Mouse (Mus musculus): Measurements from ENCODE around the gene Ikbke. TPM values are rescaled to one million over a fixed set of nuclear protein-coding genes. Genes with fewer than 3 reads are reported as not detected.

The Ikbke gene
- polyA plus RNA-seq, 2 experiments, result 4.2 to 13.4 TPM

DNA sequence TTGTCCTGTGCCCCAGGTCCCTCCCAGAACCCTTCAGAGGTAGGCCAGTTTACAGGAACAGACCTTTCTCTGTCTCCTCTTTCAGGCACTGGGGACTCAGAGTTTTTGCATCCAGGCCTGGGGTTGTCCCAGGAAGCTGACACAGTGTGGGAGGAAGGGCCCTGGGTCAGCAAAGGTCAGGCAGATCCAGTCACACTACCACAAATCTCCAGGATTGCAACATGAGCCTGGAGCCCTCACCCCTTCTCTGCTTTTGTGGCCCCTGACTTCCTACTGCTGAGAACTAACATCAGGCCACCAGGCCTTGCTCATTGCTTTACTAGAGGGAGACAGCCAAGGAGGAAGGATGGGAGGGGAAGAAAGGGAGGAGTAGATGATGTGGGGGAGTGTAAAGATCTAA is 2.6 kb downstream of the Ikbke start:
- H3K9me3 ChIP-seq (ENCODE audit: control insufficient read depth, low read length), result no peaks in the 10 kb centered on the region
- no peak for DNase-seq (ENCODE audit: low spot score)
- H3K9ac ChIP-seq (ENCODE audit: low read depth, low read length, severe bottlenecking), result no peak overlapping the region
- peaks cover 8% of the 10 kb centered on the region; the same call in 1 of the 2 replicates for H3K4me1 ChIP-seq (ENCODE audit: control insufficient read depth, insufficient read depth, low read length)
- no peak overlapping the region for H3K27ac ChIP-seq (replicated peaks; ENCODE audit: low read depth, low read length)
- H3K36me3 ChIP-seq (ENCODE audit: control insufficient read depth, insufficient read depth, low read length), result no peaks in the 10 kb centered on the region
- H3K4me3 ChIP-seq (replicated peaks; ENCODE audit: low read length), result no peak overlapping the region
- TF ChIP-seq POLR2A (IDR thresholded peaks at IDR 0.05; ENCODE audit: borderline replicate concordance, extremely low read depth, insufficient read depth, insufficient read length), result no peak
- no peaks in the 10 kb centered on the region for H3K27me3 ChIP-seq (ENCODE audit: control insufficient read depth, insufficient read depth, low read length)
- H3K4me2 ChIP-seq (replicated peaks; ENCODE audit: low read depth, low read length, severe bottlenecking), result no peak overlapping the region
- no peak for ATAC-seq (ENCODE audit: low FRiP score, low read depth)

DNA sequence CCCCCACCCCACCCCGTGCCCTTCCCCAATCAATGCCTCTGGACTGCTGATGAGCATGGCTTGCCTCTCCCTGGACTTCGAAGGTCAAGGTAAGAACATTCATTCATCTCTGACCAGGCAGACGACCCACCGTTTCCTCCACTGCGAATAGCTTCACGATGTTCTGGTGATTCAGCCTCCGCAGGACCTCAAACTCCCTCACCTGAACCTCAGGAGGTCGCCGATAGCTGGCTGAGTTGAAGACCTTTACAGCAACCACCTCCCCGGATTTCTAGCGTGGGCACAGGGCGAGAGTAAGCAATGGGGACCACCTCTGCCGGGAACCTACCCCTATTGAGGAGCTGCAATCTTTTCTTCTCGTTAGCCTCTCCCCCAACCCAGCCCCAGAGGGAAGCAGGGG is 3.8 kb downstream of the Ikbke start:
- Histone ChIP-seq H3K4me2 (replicated peaks; ENCODE audit: low read depth, low read length, severe bottlenecking) (no peak overlapping the region), H3K4me1 (ENCODE audit: control insufficient read depth, insufficient read depth, low read length) (peaks cover 8% of the 10 kb centered on the region; the same call in 1 of the 2 replicates), H3K9ac (ENCODE audit: low read depth, low read length, severe bottlenecking) (no peak overlapping the region), H3K4me3 (replicated peaks; ENCODE audit: low read length) (no peak overlapping the region), H3K36me3 (ENCODE audit: control insufficient read depth, insufficient read depth, low read length) (no peaks in the 10 kb centered on the region), H3K27ac (replicated peaks; ENCODE audit: low read depth, low read length) (no peak overlapping the region), H3K9me3 (ENCODE audit: control insufficient read depth, low read length) (no peaks in the 10 kb centered on the region), H3K27me3 (ENCODE audit: control insufficient read depth, insufficient read depth, low read length) (no peaks in the 10 kb centered on the region)
- no peak for DNase-seq (ENCODE audit: low spot score)
- no peak for TF ChIP-seq POLR2A (IDR thresholded peaks at IDR 0.05; ENCODE audit: borderline replicate concordance, extremely low read depth, insufficient read depth, insufficient read length)
- ATAC-seq (ENCODE audit: low FRiP score, low read depth), result no peak
- WGBS, result 75% methylated on average over 14 of the region's 14 CpGs

DNA sequence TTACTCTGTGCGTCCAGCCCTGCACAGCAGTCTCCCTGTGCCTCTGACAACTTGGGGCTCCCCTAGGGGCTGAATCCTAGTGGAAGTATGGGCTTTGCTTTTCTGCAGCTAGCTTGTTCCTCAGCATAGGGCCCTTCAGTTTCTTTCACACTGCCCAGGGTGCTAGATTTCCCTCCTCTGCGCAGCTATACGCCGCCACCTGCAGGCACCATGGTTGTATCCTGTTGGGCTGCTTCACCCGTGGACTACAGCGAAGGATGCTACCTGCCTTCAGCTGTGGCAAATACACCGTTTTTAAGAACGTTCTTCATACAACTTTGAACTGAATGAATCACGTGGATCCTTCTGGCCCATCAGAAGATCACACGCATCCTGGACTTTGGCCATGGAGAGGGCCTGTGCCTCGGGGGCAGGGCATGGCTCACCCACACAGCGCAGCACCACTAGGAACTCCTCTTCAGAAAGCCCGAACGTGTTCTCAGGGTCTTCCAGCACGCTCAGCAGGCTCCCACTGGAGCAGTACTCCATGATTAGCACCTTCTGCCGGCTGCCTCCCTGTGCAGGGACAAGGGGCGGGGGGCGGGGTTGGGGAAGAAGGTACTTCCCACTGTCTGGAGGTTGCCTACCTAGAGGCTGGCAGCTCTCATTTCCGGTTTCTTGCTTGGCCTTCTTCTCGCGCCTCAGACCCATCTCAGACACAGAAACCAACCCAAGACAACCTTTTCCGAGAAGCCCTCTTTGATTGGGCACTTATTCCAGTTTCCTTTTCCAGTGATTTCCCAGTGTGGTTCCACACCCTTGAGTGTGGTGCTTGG is 4.5 kb downstream of the Ikbke start:
- no peak for DNase-seq (ENCODE audit: low spot score)

DNA sequence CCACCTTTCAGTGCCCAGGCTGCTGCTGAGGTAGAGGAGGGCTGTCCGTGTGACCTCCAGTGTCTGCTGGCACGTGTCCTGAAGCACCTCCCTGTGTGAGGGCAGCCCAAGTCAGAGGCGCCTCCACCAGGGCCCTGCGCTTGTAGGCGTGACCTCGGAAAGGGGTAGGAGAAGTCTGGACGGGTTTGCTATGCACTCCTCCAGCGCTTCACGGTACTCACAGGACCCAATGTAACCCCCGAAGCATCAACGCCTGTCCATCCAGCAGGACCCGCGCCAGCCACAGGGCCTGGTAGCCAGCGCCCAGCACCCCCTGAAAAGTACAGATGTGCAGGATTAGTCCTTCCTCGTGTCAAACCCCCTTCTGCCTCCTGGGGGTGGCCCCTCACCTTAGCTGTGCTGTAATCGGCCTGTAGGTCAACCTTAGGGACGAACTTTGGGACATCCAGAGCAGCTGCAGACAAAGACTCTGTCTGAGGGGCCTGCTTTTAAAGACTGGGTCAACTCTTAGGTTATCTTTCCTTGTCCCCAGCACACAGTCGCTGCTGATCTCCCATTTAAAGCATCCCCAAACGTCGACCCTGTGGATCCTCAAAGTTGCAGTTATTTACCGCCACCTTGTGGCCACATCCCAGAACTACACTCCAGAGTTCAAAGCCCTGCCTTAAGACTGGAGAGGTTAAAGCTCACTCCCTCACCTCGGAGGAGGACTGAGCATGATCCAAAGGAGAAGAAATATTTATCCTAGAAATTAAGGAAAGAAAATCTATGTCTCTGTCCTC is 9.4 kb downstream of the Ikbke start:
- peak; percentile 77 for DNase-seq (ENCODE audit: low spot score)
- 35% methylated on average over 22 of the region's 22 CpGs for WGBS
- H3K9ac ChIP-seq (ENCODE audit: low read depth, low read length, severe bottlenecking), result no peak overlapping the region
- ATAC-seq (ENCODE audit: low FRiP score, low read depth), result peak; percentile 56
- no peaks in the 10 kb centered on the region for H3K4me1 ChIP-seq (ENCODE audit: control insufficient read depth, insufficient read depth, low read length)
- H3K4me2 ChIP-seq (replicated peaks; ENCODE audit: low read depth, low read length, severe bottlenecking), result 0 out of 2 replicates have a peak overlapping the region, but pooled peaks have one; percentile 8
- no peaks in the 10 kb centered on the region for H3K27me3 ChIP-seq (ENCODE audit: control insufficient read depth, insufficient read depth, low read length)
- H3K9me3 ChIP-seq (ENCODE audit: control insufficient read depth, low read length), result no peaks in the 10 kb centered on the region
- peaks cover 2% of the 10 kb centered on the region; the same call in 1 of the 2 replicates for H3K36me3 ChIP-seq (ENCODE audit: control insufficient read depth, insufficient read depth, low read length)
- no peak overlapping the region for H3K27ac ChIP-seq (replicated peaks; ENCODE audit: low read depth, low read length)
- TF ChIP-seq POLR2A (IDR thresholded peaks at IDR 0.05; ENCODE audit: borderline replicate concordance, extremely low read depth, insufficient read depth, insufficient read length), result no peak
- no peak overlapping the region for H3K4me3 ChIP-seq (replicated peaks; ENCODE audit: low read length)

More for the DNA sequence above, 4.5 kb downstream of the Ikbke start:
- Histone ChIP-seq H3K27ac (replicated peaks; ENCODE audit: low read depth, low read length) (no peak overlapping the region), H3K27me3 (ENCODE audit: control insufficient read depth, insufficient read depth, low read length) (no peaks in the 10 kb centered on the region), H3K9me3 (ENCODE audit: control insufficient read depth, low read length) (no peaks in the 10 kb centered on the region), H3K9ac (ENCODE audit: low read depth, low read length, severe bottlenecking) (no peak overlapping the region), H3K36me3 (ENCODE audit: control insufficient read depth, insufficient read depth, low read length) (no peaks in the 10 kb centered on the region), H3K4me1 (ENCODE audit: control insufficient read depth, insufficient read depth, low read length) (peaks cover 8% of the 10 kb centered on the region; the same call in 1 of the 2 replicates), H3K4me2 (replicated peaks; ENCODE audit: low read depth, low read length, severe bottlenecking) (no peak overlapping the region), H3K4me3 (replicated peaks; ENCODE audit: low read length) (no peak overlapping the region)
- 39% methylated on average over 22 of the region's 22 CpGs for WGBS
- TF ChIP-seq POLR2A (IDR thresholded peaks at IDR 0.05; ENCODE audit: borderline replicate concordance, extremely low read depth, insufficient read depth, insufficient read length), result no peak
- peak; percentile 17; the same call in 1 of the 2 replicates for ATAC-seq (ENCODE audit: low FRiP score, low read depth)

DNA sequence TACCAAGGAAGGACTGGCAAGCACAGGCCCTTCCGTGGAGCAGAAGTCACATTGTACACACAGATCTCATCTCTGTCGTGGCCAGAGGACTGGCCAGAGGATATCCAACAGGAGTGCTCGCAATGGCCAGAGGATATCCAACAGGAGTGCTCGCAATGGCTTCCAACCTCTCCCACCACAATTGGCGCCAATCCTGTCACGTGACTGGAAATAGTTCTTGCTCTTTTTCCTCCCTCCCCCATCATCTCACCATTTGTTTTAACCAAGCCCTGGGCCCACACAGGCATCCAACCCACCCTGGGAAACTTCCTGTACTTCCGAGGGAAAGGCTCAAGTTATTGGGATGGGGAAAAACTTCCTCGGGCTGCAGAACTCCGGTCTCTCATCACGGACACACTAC is 10.6 kb downstream of the Ikbke start:
- ATAC-seq (ENCODE audit: low FRiP score, low read depth) (no peak), DNase-seq (ENCODE audit: low spot score) (no peak)
- no peaks in the 10 kb centered on the region for H3K27me3 ChIP-seq (ENCODE audit: control insufficient read depth, insufficient read depth, low read length)
- no peak overlapping the region for H3K27ac ChIP-seq (replicated peaks; ENCODE audit: low read depth, low read length)
- no peak for TF ChIP-seq POLR2A (IDR thresholded peaks at IDR 0.05; ENCODE audit: borderline replicate concordance, extremely low read depth, insufficient read depth, insufficient read length)
- no peak overlapping the region for H3K4me3 ChIP-seq (replicated peaks; ENCODE audit: low read length)
- 79% methylated on average over 10 of the region's 10 CpGs for WGBS
- H3K4me1 ChIP-seq (ENCODE audit: control insufficient read depth, insufficient read depth, low read length), result no peaks in the 10 kb centered on the region
- peaks cover 2% of the 10 kb centered on the region; the same call in 1 of the 2 replicates for H3K36me3 ChIP-seq (ENCODE audit: control insufficient read depth, insufficient read depth, low read length)
- no peaks in the 10 kb centered on the region for H3K9me3 ChIP-seq (ENCODE audit: control insufficient read depth, low read length)
- no peak overlapping the region for H3K4me2 ChIP-seq (replicated peaks; ENCODE audit: low read depth, low read length, severe bottlenecking)
- no peak overlapping the region for H3K9ac ChIP-seq (ENCODE audit: low read depth, low read length, severe bottlenecking)

Data from limb, embryonic 14.5 days (tissue).